Mouse (Mus musculus): ENCODE results near the gene Lpar3. TPM values are rescaled to one million over a fixed set of nuclear protein-coding genes. Genes with fewer than 3 reads are reported as not detected.

The Lpar3 gene
- total and polyA plus RNA-seq, 3 experiments = 0.10 to 0.68 (median 0.32) TPM

DNA sequence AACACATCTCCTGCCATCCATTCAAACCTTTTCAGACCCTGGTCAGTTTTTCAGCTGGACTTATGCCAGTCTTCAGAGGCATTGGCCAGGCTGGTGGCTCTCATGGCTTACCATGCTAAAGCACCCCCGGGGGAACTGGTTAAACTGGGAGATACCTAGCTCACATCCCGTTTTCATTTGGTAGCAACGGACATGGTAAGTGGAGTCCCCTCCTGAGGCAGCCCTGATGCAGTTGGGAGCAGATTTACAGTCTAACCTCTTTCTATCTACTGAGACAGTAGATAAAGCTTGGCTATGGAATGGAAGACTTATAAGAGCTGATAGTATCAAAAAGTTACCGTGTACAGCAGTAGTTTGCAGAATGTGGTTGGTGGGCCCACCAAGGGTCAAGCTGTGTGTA is 56.2 kb downstream of the Lpar3 start:
- intact Hi-C loops (cut with DNase I) = no loop called here
- Histone ChIP-seq H3K27me3 (ENCODE audit: control insufficient read depth, insufficient read depth, low read length) (no peaks in the 10 kb centered on the region), H3K4me3 (no peak overlapping the region), H3K27ac (no peak overlapping the region), H3K36me3 (ENCODE audit: control insufficient read depth, insufficient read depth, low read length) (no peaks in the 10 kb centered on the region), H3K4me1 (ENCODE audit: control insufficient read depth, insufficient read depth, low read length) (peaks cover 2% of the 10 kb centered on the region), H3K9ac (ENCODE audit: low read depth, low read length) (no peak overlapping the region), H3K79me2 (replicated peaks; ENCODE audit: control insufficient read depth, insufficient read depth, low read length) (no peaks in the 10 kb centered on the region)
- TF ChIP-seq CTCF (IDR thresholded peaks at IDR 0.05) (no peak), EP300 (IDR thresholded peaks at IDR 0.05; ENCODE audit: insufficient read depth, low read depth, low read length) (no peak), POLR2A (IDR thresholded peaks at IDR 0.05; ENCODE audit: insufficient read depth, low read depth, low read length) (no peak)
- 85% methylated on average over 4 of the region's 4 CpGs for WGBS
- no peak for DNase-seq

DNA sequence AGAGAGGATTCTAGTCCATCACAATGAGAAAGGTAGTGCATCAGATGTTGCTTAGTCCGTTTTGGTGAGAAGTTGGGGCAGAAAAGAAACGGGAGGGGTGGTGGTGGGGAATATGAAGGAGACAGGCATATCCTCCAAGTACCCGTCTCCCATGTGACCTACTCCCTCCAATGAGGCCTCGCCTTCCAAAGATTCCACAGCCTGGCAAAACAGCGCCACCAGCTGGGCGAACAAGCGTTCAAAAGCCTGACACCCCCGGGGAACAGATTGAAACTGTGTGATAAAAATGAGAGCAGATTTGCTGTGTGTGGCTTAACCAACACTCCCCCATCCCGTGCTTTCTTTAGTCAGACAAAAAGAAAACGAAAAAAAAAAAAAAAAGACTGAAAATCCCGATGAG is 56.7 kb downstream of the Lpar3 start:
- TF ChIP-seq EP300 (IDR thresholded peaks at IDR 0.05; ENCODE audit: insufficient read depth, low read depth, low read length) = no peak
- TF ChIP-seq POLR2A (IDR thresholded peaks at IDR 0.05; ENCODE audit: insufficient read depth, low read depth, low read length) = no peak
- TF ChIP-seq CTCF (IDR thresholded peaks at IDR 0.05) = 0 out of 2 replicates have a peak, but pooled peaks have one; percentile 12
- no peak overlapping the region for H3K4me3 ChIP-seq
- 78% methylated on average over 11 of the region's 11 CpGs for WGBS
- H3K4me1 ChIP-seq (ENCODE audit: control insufficient read depth, insufficient read depth, low read length) = peaks cover 2% of the 10 kb centered on the region
- no peaks in the 10 kb centered on the region for H3K36me3 ChIP-seq (ENCODE audit: control insufficient read depth, insufficient read depth, low read length)
- no peak overlapping the region for H3K9ac ChIP-seq (ENCODE audit: low read depth, low read length)
- DNase-seq = no peak
- no peaks in the 10 kb centered on the region for H3K27me3 ChIP-seq (ENCODE audit: control insufficient read depth, insufficient read depth, low read length)
- intact Hi-C loops (cut with DNase I) = no loop called here
- no peaks in the 10 kb centered on the region for H3K79me2 ChIP-seq (replicated peaks; ENCODE audit: control insufficient read depth, insufficient read depth, low read length)
- no peak overlapping the region for H3K27ac ChIP-seq

DNA sequence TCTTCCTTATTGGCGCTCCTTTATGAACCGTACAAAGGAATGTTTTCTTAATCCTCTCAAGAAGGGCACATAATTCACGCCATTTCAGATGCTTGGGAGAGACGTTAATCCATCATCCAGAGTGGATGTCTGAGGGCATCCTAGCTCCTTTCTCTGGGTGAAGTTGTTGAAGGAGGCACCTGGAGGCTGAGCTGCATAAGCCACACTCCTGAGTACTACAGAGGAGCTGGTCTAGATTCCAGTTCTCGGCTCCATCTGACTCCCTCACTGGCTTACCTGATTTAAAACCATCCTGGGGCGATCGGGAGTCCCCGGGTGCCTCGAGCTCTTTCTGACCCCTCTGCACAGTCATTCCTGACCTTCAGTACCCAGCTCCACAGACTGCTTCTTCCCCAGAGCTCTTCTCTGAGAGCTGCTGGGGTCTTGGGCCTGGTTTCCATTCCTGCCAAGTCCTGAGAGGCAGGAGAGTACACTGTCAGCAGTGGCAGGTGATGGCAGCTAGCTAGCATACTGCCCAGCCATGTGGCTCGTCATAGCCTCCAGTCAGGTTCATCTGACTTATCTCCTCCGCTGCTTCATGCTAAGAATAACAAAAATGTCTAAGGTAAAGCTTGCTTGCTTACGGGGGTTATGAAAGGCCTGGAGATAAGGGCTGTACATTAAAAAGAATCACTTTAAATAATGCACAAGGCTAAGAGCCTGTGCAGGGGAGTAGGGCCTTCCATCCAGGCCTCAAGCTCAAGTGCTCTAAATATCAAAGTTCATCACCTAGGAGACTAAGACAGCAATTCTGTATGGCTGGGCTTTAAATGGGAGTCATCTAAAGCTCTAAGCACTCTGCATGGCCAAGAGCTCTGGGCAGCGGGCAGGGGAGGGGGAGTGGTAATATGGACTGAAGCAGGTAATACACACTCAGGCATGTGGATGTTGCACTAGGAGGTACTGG is 57.7 kb downstream of the Lpar3 start:
- H3K27me3 ChIP-seq (ENCODE audit: control insufficient read depth, insufficient read depth, low read length) = no peaks in the 10 kb centered on the region
- TF ChIP-seq EP300 (IDR thresholded peaks at IDR 0.05; ENCODE audit: insufficient read depth, low read depth, low read length) (peak; percentile 46; the same call in 1 of the 2 replicates), POLR2A (IDR thresholded peaks at IDR 0.05; ENCODE audit: insufficient read depth, low read depth, low read length) (no peak)
- no peaks in the 10 kb centered on the region for H3K79me2 ChIP-seq (replicated peaks; ENCODE audit: control insufficient read depth, insufficient read depth, low read length)
- H3K9ac ChIP-seq (ENCODE audit: low read depth, low read length) = no peak overlapping the region
- 59% methylated on average over 13 of the region's 13 CpGs for WGBS
- intact Hi-C loops (cut with DNase I) = no loop called here
- DNase-seq = peak; percentile 19 to 25
- H3K36me3 ChIP-seq (ENCODE audit: control insufficient read depth, insufficient read depth, low read length) = no peaks in the 10 kb centered on the region
- H3K4me1 ChIP-seq (ENCODE audit: control insufficient read depth, insufficient read depth, low read length) = peaks cover 2% of the 10 kb centered on the region
- no peak overlapping the region for H3K4me3 ChIP-seq
- H3K27ac ChIP-seq = no peak overlapping the region

- 32% methylated on average over 3 of the region's 3 CpGs for WGBS
- intact Hi-C loops (cut with DNase I) = no loop called here
- Histone ChIP-seq H3K27ac (no peak overlapping the region), H3K36me3 (ENCODE audit: control insufficient read depth, insufficient read depth, low read length) (no peaks in the 10 kb centered on the region), H3K4me3 (no peak overlapping the region), H3K9ac (ENCODE audit: low read depth, low read length) (no peak overlapping the region), H3K27me3 (ENCODE audit: control insufficient read depth, insufficient read depth, low read length) (no peaks in the 10 kb centered on the region), H3K4me1 (ENCODE audit: control insufficient read depth, insufficient read depth, low read length) (no peaks in the 10 kb centered on the region; the same call in 1 of the 2 replicates), H3K79me2 (replicated peaks; ENCODE audit: control insufficient read depth, insufficient read depth, low read length) (no peaks in the 10 kb centered on the region)
- TF ChIP-seq EP300 (IDR thresholded peaks at IDR 0.05; ENCODE audit: insufficient read depth, low read depth, low read length) (no peak), CTCF (IDR thresholded peaks at IDR 0.05) (no peak)
- no peak for DNase-seq
Measured at GRCm38 (mm10) chr3:146283732-146284361, 63.1 kb downstream of the Lpar3 start.

DNA sequence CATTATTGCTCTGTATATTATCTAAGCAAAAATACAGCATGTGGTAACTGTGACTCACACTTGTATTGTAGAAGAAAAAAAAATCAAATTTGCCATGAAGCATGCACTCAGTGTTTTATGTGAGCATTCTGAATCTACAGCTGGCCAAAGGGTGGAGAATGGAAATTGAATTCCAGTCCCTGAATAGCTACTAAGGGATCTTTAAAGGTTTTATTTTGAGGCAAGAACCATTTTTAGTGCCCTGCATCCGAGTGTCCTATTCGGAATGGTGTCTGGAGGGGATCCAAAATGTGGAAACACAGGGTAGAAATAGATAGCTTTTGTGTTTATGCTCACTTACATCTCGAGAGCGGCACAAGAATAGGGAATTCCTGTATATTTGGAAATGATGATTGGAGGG is 65.4 kb downstream of the Lpar3 start:
- Histone ChIP-seq H3K4me3 (no peak overlapping the region), H3K27me3 (ENCODE audit: control insufficient read depth, insufficient read depth, low read length) (no peaks in the 10 kb centered on the region), H3K4me1 (ENCODE audit: control insufficient read depth, insufficient read depth, low read length) (no peaks in the 10 kb centered on the region), H3K27ac (no peak overlapping the region), H3K79me2 (replicated peaks; ENCODE audit: control insufficient read depth, insufficient read depth, low read length) (no peaks in the 10 kb centered on the region), H3K36me3 (ENCODE audit: control insufficient read depth, insufficient read depth, low read length) (no peaks in the 10 kb centered on the region), H3K9ac (ENCODE audit: low read depth, low read length) (no peak overlapping the region)
- TF ChIP-seq POLR2A (IDR thresholded peaks at IDR 0.05; ENCODE audit: insufficient read depth, low read depth, low read length) = no peak
- no peak for TF ChIP-seq CTCF (IDR thresholded peaks at IDR 0.05)
- TF ChIP-seq EP300 (IDR thresholded peaks at IDR 0.05; ENCODE audit: insufficient read depth, low read depth, low read length) = no peak
- WGBS = 47% methylated on average over 4 of the region's 4 CpGs
- no peak for DNase-seq
- intact Hi-C loops (cut with DNase I) = no loop called here

DNA sequence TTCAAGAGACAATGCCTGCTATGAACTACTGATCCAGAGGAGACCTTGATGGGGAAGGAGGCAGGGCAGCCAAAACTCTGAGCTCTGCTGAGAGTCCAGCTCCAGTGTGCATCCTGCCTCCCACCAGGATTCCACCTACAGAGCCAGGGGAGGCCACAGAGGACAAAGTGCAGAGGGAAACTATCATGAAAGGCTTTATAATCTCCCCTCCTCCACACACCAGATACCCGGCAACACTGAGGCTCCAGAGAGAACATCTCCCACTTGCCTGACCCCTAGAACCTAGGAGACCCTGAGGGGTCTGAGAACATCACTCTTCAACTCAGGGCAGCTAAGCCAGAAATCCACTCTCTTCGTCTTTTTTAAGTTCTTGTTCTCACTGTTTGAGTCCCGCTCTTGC is 71.2 kb downstream of the Lpar3 start:
- Histone ChIP-seq H3K27me3 (ENCODE audit: control insufficient read depth, insufficient read depth, low read length) (no peaks in the 10 kb centered on the region), H3K9ac (ENCODE audit: low read depth, low read length) (no peak overlapping the region), H3K79me2 (replicated peaks; ENCODE audit: control insufficient read depth, insufficient read depth, low read length) (no peaks in the 10 kb centered on the region), H3K4me3 (no peak overlapping the region), H3K27ac (no peak overlapping the region), H3K36me3 (ENCODE audit: control insufficient read depth, insufficient read depth, low read length) (no peaks in the 10 kb centered on the region), H3K4me1 (ENCODE audit: control insufficient read depth, insufficient read depth, low read length) (no peaks in the 10 kb centered on the region)
- intact Hi-C loops (cut with DNase I) = no loop called here
- WGBS = 64% methylated on average over 3 of the region's 3 CpGs
- TF ChIP-seq EP300 (IDR thresholded peaks at IDR 0.05; ENCODE audit: insufficient read depth, low read depth, low read length) (no peak), POLR2A (IDR thresholded peaks at IDR 0.05; ENCODE audit: insufficient read depth, low read depth, low read length) (no peak), CTCF (IDR thresholded peaks at IDR 0.05) (no peak)
- DNase-seq = no peak

Data from heart, adult 2 months (tissue).